Mouse (Mus musculus): ENCODE results near the gene Zc3h12c.

Zc3h12c gene

DNA sequence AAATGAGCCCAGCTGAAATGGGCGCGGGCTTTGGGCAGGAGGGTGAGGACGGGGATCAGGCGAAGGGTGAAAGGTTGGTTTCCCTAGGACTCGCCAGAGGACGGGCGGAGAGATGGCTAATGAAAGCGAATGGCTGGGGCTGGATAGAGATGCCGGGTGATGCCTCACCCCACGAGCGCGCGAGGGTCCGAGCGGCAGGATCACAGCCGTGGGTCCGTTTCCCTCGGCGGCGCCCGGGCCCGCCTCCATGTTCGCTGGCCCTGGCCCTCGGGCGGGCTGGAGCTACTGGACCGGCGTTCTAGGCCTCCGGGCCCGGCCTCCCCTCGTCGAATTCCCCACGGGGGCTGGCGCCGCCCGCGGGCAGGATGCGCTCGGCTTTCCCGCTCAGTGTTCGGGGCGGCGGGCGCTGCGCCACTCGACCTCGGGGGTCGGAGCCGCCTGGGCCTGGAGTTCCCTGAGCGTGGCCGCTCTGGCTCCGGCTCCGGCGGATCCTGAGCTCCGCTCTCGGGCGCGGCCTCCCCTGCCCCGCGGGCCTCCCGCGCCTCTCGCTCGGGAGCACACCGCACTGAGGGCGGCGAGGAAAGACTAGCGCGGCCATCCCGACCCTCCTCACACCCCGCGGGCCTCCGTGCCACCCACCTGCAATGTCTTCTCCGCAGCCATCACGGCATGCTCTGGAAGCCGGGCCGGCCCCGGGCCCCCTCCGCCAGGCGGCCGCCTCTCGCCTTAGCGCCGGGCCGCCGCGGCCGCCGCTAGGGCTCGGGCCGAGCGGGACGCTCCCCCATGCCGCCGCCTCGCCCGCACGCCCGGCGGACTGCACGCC is at the start of gene Zc3h12c:
Gene Zc3h12c, minus strand, starts transcription at position 710 of the 823 bp plus-strand sequence.
- DNase-seq, result peak; percentile 79 to 81

DNA sequence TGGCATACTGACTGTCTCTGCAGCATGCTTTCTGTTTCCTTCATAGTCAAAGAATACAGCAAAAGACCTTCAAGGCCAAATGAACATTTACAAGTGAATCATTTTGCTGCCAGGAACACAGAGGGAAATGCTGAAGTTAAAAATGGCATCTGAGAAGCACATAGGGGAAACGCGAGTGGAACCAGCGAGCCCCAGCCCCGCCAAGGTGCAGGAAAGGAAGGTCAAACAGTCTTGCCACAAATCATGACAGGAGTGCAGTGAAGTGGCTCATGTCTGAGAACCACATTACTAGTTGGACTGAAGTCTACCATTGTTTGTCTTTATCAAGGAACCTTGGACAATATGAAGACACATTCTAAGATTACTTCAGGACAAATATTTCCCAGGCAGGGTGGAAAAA is 49.3 kb upstream of the Zc3h12c start:
- DNase-seq, result no peak

DNA sequence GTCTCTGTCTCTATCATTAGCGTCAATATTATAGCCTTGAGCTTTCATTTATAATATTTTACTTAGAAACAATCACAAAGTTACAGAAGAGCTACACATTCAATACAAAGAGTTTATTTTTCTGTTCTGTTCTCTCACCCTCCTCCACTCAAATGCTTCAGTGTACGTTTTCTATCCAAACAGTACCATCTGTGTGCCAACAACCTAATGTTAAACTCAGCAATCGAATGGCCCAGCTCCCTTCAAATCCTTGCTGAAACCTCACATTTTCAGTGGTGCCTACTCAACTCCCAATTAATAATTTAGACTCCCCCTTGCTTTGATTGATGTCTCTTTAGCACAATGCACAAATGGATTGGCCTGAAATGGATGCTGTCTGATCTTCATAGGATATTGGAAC is 46.9 kb upstream of the Zc3h12c start:
- no peak for DNase-seq

DNA sequence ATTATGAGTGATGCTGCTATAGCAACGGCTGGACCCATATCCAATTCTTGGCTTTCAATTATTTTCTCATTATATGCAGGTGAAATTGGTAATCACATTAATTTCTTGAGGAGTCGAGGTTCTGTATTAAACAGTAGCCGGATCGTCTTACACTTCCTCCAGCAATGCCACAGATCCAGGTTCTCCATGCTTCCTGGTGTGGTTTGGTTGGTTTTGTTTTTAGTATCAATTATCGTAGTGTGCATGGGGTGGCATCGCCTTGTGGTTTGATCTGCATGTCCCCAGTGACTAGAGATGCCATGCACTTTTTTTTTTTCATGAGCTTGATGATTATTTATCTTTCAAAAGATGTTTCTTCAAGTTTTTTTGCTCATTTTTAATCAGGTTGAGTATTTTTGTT is 44.0 kb upstream of the Zc3h12c start:
- no peak for DNase-seq

DNA sequence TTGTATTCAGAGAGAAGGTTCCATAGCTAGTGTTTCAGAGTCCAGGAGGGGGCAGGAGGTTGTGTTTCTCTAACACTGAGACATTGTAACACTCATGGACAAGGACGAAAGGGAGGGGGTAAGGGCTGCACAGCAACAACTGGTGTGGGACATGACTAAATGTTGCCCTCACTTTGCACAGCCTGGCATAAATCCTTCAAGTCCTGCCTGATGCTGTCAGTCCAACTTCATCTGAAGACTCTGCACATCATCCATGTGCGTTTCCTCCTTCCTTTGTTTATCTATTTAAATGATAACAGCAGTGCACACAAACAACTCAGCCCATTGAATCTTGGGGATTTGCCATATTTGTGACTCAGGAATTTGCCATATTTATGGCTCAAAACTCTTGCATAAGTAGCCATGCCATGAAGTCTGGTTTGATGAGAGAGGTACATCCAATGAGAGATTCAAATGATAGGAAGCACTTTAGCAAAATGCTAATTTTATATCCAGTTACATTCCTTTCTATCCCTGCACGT is 40.2 kb upstream of the Zc3h12c start:
- DNase-seq, result no peak

DNA sequence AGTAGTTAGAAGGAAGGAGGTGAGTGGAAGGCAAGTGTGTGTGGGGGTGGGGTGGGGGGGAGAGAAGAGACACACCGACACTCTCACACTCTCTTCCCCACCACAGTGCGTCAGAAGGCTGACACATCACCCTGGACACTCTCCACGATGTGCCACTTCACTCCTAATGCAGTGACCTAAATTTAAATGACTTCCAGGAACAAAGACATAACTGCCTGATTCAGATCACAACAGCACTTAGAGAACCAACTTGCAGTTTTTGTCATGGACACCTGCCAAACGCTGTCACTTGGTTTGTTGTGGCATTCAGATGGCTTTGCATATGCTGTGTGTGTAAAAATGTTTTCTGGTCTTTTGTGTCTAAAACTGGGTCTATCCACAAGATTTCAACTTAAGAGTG is 34.8 kb upstream of the Zc3h12c start:
- DNase-seq, result no peak

DNA sequence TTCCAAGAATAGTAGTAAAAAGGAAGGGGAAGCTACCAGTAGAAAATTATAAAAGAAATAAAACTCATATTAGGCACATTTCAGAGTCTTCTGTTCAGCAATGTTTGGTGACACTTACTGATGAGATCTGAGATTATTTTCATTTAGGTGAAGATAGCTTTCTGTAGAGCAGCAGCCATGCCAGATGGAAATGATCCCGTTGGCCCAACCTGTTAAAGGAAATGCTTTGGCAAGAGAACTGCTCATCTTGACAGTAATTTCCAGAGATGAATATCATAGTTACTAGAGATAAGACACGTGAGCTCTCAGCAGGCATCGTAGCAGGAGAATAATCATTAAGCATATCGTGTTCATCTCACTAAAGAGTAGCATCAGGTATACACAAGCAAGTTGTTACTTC is 31.9 kb upstream of the Zc3h12c start:
- DNase-seq, result peak; percentile 76 to 80

DNA sequence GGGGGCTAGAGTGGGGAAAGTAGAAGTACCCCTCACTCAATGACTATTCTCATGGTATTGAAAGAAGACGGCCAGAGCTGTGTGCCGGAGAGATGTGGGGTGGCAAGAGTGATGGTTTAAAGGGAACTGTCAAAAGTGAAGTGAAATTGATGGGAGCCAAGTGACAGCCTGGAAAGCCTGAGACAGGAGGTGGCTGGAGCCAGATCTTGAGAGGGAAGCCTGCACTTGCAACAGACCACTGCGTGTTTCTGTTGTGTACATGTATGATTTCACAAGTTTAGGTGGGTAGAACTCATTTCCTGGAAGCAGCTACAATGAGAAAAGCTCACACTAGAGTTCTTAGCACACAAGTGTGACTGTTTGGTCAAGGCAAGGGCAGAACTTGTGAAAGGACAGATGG is 27.5 kb upstream of the Zc3h12c start:
- no peak for DNase-seq

DNA sequence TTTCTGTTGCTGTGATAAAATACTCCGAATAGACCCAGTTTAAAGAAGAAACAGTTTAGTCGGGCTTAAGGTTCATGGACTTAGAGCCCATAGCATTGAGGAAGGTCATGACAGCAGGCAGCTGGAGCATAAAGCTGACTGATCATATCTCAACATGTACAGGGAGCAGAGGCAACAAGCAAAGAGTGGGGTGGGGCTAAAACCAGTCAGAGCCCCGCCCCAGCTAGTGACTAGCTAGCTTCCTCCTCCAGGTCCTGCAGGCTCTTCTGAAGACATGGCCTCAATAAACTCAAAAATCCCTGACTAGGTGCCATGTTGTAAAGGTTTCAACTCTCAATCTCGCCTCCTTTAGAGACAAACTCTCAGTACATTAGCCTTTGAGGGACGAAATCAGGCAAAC is 25.5 kb upstream of the Zc3h12c start:
- DNase-seq, result no peak

DNA sequence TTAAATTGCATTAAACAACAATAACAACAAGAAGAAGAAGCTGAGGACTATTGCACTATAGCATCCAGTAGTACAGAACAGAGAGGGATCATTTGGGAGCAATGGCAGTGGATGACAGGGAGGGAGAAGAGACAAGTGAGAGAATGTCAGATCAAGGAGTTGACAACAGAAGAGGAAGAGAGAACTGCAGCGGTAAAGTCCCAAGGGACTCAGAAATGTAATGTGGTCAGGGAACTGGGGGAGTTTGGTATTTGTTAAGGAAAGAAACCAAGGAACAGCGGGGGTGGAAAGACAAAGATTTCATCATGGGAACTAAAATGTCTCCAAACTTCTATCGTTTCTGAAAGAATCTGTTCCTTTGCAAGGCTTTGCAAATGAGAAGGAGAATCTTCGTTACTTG is 22.5 kb upstream of the Zc3h12c start:
- DNase-seq, result no peak

DNA sequence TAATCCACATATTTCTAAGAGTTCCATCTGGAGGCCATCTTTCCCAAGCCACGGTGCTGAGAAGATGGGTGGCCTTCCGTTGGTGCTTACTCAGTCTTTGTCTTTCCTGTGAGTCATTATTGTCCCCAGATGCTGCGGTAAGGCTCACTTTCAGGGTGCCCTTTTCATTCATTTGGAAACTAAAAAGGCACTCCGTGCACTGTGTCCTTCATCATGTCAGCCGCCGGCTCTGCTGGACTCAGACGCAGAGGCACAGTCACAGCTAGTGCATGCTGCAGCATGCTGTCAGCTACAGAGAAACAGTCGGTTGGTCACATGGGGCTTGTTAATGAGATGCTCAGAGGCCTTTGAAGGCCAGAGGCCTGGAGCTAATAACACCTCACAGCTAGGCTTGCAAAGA is 19.7 kb upstream of the Zc3h12c start:
- DNase-seq, result peak in 1 of 2 experiments; percentile 13

DNA sequence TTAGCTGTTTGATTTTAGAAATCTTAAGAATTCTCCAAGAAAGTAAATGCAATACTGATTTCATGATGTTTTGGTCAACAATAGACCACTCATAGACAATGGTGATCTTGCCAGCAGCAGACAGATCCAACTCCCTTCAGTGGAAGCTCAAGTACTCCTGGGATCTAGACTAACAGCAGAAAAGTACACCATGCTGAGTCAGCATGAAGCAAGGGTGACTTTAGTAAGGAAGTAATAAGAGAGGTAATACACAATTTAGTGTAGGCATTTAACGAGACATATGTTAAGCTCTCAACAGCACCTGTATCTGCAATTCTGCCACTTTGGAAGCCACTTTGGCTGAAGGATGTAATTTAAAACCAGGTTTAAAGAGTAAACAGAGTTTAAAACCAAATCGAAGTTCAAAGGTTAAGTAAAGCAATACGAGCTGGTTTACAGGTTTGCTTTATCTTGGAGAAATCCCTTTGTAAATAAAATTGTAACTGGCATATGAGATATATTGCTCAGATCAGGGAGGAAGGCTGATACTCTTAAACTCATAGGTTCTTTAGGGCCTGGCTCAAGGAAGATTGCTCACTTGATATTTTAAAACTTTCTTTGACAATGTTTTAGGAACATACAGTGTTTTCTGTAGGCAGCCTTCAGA is 18.0 kb upstream of the Zc3h12c start:
- no peak for DNase-seq

DNA sequence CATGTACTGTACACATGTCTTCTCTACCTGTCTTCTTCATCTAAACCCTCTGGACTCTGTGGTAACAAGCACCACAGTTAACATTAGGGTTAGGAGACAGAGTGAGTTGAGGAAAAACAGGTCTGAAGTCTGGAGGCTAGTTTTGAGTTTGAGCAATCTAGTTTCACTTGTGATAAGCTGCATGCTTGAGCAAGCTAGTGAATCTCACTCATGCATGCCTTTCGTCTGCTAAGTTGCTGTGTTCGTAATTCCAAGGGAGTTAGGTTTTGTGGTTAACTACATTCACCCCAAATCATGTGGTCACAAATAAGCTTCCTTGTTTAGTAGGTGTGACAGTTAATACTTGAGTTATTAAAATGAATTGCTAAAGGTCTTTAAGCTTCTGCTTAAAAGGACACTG is 13.0 kb upstream of the Zc3h12c start:
- DNase-seq, result no peak

DNA sequence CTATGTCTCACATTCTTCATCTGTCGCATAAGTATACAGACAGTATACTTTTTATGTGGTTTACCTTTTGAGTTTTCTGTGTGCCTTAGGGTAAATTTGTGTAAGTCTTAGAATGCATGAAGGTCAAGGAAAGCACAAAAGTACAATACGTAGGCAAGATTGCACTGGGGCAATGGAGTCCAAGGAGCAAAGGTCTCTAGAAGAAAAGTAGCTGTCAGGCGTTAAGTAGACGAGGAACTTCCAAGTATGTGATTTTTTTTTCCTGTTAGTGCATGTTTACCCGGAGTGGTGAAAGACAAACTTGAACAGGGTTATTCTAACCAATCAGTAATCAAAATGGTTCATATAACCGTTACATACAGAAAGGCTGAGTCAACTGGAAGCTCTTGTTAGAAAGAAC is 12.5 kb upstream of the Zc3h12c start:
- DNase-seq, result no peak

DNA sequence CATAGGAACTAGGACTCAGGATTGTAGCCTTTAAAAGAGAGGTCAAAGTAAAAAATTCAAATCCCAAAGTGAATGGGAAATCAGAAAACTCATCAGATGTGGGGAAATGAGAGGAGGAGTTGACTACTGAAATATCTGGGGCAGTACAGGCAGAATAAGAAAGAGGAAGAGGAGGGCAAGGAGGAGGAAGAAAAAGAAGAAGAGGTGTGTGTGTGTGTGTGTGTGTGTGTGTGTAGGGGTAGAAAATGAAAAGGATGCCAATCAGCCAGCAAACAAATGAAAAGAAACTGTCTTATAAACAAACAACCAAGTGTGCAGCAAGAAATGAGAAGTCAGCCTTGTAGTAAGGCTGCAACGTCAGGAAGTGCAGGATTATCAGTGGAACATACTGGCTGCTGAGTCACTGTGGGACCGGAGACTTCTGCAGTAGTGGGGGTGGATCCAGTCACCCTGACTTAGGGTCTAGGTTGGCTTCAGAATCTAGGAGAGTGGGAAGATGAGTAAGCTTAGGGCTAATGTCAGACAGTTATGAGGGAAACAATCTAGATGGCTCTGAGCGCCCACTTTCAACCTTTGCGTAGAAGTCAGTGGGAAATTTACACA is 7.0 kb upstream of the Zc3h12c start:
- no peak for DNase-seq

DNA sequence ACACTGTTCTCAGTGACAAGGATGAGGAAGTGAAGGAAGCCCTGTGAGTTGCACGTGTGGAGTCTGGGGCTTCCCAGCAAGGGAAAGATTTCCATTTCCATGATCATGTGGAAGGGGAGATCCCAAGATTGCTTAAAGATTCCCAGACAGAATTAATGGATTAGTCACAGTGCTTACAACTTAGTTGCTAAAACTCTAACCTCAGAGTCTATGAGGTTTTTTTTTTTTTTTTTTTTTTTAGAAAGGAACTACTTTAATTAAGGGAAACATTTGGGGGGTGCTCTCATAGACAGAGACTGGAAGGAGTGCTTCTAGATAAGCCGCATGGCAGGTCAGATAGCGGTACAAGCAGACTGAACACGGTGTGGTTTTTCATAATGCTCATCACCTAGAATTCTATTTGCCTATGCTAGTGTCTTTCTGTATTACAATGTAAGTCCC is 6.3 kb upstream of the Zc3h12c start:
- DNase-seq, result no peak

DNA sequence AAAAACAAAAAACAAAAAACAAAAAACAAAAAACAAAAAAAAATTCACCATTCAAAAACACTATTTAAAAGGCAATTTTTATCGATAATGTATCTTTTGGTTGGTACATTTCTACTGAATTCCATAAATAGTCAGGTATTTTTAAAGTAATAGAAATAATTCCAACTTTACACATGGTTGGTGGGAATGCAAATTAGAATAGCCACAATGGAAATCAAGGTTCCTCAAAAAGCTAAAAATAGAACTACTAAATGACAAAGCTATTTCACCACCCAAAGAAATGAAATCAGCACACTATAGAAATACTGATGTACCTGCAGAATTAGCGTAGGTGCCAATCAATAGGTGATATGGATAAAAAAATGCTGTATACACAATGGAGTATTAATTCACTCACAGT is 5.6 kb upstream of the Zc3h12c start:
- DNase-seq, result no peak

DNA sequence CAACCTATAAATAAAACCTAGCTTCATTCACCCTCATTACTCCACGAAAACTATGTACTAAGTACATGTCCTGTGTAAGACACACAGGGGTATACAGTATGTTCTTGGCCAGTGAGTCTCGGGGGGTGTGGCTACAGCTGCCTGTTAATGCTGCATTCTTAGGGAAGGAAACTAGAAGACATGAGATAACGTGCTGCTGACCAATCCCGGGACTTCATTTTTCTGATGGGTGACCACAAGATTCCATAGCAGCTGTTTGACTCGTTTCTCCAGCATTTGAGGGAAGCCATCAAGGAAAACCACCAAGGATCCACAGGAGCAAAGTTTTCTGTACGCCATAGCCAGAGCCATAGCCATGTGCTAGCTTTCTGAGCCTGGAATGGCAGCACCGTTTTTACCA is 4.2 kb upstream of the Zc3h12c start:
- DNase-seq, result no peak

DNA sequence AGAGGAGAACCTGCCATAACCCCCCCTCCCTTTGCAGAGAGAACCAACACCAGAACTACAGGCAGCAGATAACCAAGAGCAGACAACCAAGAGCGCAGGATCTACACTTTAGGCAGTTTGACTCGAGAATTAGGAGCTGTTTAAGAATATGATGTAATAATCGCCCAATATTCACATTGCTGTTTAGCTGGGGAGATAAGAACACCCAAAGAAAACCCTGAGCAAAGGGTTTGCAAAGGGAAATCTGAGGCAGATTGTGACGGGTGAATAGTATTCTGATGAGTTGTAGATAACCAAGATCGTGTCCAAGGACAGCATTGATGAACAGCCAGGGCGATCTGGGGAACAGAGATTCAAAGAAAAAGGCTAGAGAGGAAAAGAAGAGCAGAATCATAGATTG is 2.3 kb upstream of the Zc3h12c start:
- no peak for DNase-seq

DNA sequence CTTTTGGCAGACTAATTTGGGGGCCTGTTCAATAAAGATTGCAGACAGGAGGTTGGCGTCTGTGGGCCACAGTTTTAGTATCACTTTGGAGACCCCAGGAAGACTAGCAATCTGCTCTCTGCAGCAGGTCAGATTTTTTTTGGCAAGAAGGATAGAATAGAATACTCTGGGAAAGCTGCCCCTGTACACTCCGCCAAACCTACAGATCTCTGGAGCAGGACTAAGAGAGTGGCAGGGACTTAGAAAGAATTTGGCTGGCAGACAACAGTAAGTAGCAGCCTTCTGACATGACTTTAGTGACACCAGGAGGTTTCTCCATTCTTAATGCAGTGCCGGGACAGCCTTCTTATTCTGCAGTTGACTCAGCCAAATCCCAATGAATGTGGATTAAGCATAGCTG is 1.8 kb upstream of the Zc3h12c start:
- DNase-seq, result peak; percentile 63 to 76

DNA sequence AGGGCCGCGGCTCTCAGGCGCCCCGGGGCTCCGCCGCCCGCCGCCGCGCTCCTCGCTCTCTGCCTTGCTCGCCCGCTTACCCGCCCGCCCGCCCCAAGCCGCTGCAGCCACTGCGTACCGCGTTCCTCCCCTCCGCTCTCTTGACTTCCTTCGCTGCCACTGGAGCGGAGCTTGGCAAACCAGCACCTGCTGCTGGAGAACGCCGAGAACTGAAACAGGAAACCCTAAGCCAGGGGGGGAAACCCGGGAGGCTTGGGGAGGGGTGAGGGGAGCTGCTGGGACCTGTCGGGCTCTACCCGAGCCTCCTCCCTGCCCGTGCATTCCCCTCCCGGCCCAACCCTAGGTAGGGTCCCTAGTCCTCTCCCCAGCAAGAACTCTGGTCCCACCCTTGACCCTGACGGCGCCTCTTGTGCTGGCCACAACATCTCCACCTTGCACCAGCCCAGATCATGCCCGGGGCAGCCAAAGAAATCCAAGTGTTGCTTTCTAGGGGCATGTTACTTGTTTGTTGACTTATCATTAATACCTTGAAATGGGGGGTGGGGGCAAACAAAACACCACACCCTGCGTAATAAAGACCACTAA is 406 bp upstream of the Zc3h12c start:
- DNase-seq, result peak; percentile 86 to 88

DNA sequence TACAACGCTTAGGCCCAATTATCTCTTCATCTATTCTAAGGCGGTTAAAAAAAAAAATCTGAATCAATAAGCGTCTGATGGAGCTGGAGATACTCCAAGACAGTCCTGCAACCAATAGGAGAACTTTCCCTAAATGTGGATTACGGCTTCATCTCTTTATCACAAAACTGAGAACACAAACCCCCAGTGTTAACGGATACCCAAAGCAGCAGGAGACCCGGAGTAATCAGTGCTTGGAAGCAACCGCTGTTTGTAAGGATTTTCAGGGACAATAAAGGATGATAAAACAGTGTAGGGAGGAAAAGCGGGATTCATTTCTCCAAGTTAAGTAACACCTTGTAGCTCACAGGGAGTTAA is 888 bp downstream of the Zc3h12c start:
- DNase-seq, result peak in 1 of 2 experiments; percentile 50

DNA sequence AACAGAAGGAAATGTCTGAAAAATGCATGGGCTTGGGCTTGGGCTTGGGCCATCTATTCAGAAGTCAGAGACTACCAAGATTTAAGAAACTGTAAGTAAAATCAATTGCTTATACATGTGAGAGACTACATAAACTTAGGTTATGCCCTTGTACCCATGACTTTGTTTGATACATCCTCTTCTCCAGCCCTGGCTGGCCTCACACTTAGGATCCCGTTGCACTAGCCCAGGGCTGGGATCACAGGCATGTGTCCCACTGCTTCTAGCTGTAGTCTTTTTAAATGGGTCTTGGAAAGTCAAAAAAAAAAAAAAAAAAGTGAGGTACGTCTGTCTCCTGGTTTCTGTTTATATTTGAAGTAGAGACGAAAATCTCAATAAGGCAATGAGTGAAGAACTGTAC is 1.3 kb downstream of the Zc3h12c start:
- no peak for DNase-seq

DNA sequence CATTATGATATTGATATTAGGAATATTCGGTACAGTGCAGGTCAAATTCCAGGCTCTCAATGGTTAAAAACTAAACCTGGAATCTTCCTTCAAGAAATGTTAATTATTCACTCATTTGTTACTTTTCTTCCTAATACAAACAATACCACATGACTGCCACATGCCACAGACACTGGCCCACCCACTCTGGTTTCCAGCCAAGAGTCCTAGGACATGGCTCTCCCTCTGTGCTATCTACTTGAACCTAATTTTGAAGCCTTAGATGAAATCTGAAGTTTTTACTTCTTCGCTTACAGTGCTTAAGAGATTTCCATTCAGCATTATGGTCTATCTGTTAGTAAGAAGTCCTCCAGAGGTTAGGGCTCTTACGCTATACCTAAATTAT is 2.7 kb downstream of the Zc3h12c start:
- peak in 1 of 2 experiments; percentile 38 for DNase-seq
